Mouse (Mus musculus) C2C12 (cell line): ENCODE results near the gene Slc19a3. TPM values are rescaled to one million over a fixed set of nuclear protein-coding genes. Genes with fewer than 3 reads are reported as not detected.

Experiments
- H3K27me3 ChIP-seq: one replicate; pipeline ENCODE4 v1.6.1; 2011; ENCODE audit not compliant: control insufficient read depth, insufficient read depth, insufficient read length
- H3K36me3 ChIP-seq: one replicate; pipeline ENCODE4 v1.6.1; 2011; ENCODE audit not compliant: control insufficient read depth, insufficient read depth
- H3K4me3 ChIP-seq: one replicate; pipeline ENCODE4 v1.5.1; 2011; ENCODE audit warnings: mild to moderate bottlenecking, control low read depth; ENCODE audit not compliant: poor library complexity, insufficient read depth, severe bottlenecking
- H3K79me2 ChIP-seq: one replicate; pipeline ENCODE4 v1.6.1; 2011; ENCODE audit not compliant: control insufficient read depth, insufficient read depth
- H3K79me3 ChIP-seq: one replicate; pipeline ENCODE4 v1.6.1; 2011; ENCODE audit warnings: low read depth, control low read depth
- H3ac ChIP-seq: one replicate; pipeline ENCODE3; 2011; ENCODE audit warnings: low read depth; ENCODE audit not compliant: control insufficient read depth, insufficient read length
- CEBPB ChIP-seq: IDR thresholded peaks from one replicate; pipeline ENCODE4 v1.6.1; 2011; ENCODE audit warnings: low read depth, mild to moderate bottlenecking, control low read depth, moderate library complexity
- CTCF ChIP-seq: IDR thresholded peaks from one replicate; pipeline ENCODE4 v1.5.1; 2011; ENCODE audit not compliant: control insufficient read depth, insufficient read depth, insufficient read length
- FOSL1 ChIP-seq: IDR thresholded peaks from one replicate; pipeline ENCODE4 v1.8.0; 2011; ENCODE audit warnings: mild to moderate bottlenecking, low read length; ENCODE audit not compliant: poor library complexity, insufficient read depth, severe bottlenecking
- MAX ChIP-seq: IDR thresholded peaks from one replicate; pipeline ENCODE4 v1.6.1; 2011; ENCODE audit warnings: mild to moderate bottlenecking, control low read depth
- MYOD1 ChIP-seq: IDR thresholded peaks from one replicate; pipeline ENCODE4 v1.6.1; 2011; ENCODE audit warnings: low read depth; ENCODE audit not compliant: control insufficient read depth, insufficient read length
- MYOG ChIP-seq: IDR thresholded peaks from one replicate; pipeline ENCODE4 v1.6.1; 2011; ENCODE audit not compliant: control insufficient read depth, insufficient read length; ENCODE audit errors: extremely low read depth
- USF1 ChIP-seq: IDR thresholded peaks from one replicate; pipeline ENCODE4 v1.6.1; 2011; ENCODE audit warnings: low read depth, mild to moderate bottlenecking, control low read depth, moderate library complexity
- polyA plus RNA-seq: library from polyadenylated mRNA; unstranded; fragments of >200 nt; fragmentation: generic; extraction: Trizol; gene quantifications from one replicate; pipeline ENCODE4 v1.2.1, GENCODE M21; 2012; ENCODE audit warnings: missing spikeins

The Slc19a3 gene
- polyA plus RNA-seq, 1 experiment = not detected

DNA sequence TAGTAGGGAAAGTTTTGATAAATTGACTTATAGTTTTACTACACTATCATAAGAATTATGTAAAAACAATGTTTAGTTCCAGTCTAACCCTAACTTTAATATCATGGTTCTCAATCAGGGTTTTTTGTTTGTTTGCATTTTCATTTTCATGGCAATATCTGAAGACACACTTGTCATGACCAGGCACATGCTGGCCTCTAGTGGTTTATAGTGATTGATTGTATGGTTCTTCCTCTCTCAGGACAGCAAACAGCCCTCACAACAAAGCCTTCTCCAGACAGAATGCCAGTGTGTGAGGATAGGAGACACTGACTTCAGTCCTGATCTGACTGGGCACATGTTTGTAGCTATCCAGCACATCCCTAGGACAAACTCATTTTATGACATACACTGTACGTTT lies 65.0 kb downstream of the Slc19a3 start:
- Histone ChIP-seq H3K79me2 (no peaks in the 10 kb centered on the region), H3K36me3 (no peaks in the 10 kb centered on the region), H3K4me3 (no peak overlapping the region), H3ac (no peak overlapping the region), H3K79me3 (no peaks in the 10 kb centered on the region), H3K27me3 (no peaks in the 10 kb centered on the region)
- no peak for TF ChIP-seq MAX
- no peak for TF ChIP-seq FOSL1
- TF ChIP-seq MYOG = no peak
- TF ChIP-seq USF1 = no peak
- TF ChIP-seq CEBPB = no peak
- TF ChIP-seq MYOD1 = no peak
- no peak for TF ChIP-seq CTCF

- Histone ChIP-seq H3K36me3 (no peaks in the 10 kb centered on the region), H3K4me3 (no peak overlapping the region), H3ac (no peak overlapping the region), H3K79me2 (no peaks in the 10 kb centered on the region), H3K27me3 (no peaks in the 10 kb centered on the region), H3K79me3 (no peaks in the 10 kb centered on the region)
- TF ChIP-seq MYOG (no peak), FOSL1 (no peak), CEBPB (no peak), MYOD1 (no peak)
Observed at GRCm38 (mm10) chr1:82972046-82972445, 66.2 kb downstream of the Slc19a3 start.

DNA sequence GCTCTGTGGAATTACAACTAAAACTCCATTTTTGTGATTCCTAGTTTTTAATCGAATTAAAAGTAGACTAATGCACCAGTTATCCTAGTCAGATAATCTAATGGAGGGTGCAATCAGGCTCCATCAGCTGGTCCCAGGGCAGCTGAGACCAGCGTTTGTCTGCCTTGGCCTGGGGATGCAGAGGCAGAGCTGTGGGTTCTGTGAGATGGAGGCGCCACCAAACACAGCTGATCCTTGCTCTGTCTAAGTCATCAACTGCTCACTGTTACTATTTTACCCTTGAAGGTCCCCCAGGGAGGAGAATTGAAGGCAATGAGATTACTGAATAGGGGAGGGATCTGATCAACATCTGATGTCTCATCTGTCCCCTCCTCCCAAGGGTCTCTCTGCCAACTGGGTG lies 71.8 kb downstream of the Slc19a3 start:
- Histone ChIP-seq H3K36me3 (no peaks in the 10 kb centered on the region), H3K27me3 (no peaks in the 10 kb centered on the region), H3K4me3 (no peak overlapping the region), H3K79me2 (no peaks in the 10 kb centered on the region), H3K79me3 (no peaks in the 10 kb centered on the region), H3ac (no peak overlapping the region)
- TF ChIP-seq MAX (no peak), USF1 (no peak), MYOG (no peak)

Other genes with a start within 250 kb of the Slc19a3 start
- 26.9 TPM for gene Agfg1, start 199.0 kb downstream of the Slc19a3 start, polyA plus RNA-seq
- gene A030005L19Rik, start 125.1 kb downstream of the Slc19a3 start, polyA plus RNA-seq = 0.12 TPM
- not detected for gene A030014E15Rik, start 113.5 kb downstream of the Slc19a3 start, polyA plus RNA-seq
- gene Gm6217, start 107.0 kb downstream of the Slc19a3 start, polyA plus RNA-seq = not detected
- gene A030003K21Rik, start 95.1 kb downstream of the Slc19a3 start, polyA plus RNA-seq = not detected
- gene Gm7544, start 82.4 kb downstream of the Slc19a3 start, polyA plus RNA-seq = not detected
- gene Gm47955, start 78.2 kb downstream of the Slc19a3 start, polyA plus RNA-seq = not detected
- not detected for gene Gm47959, start 37.9 kb downstream of the Slc19a3 start, polyA plus RNA-seq
- not detected for gene Krtap28-10, start 4.0 kb upstream of the Slc19a3 start, polyA plus RNA-seq
- not detected for gene Gm47969, start 6.5 kb upstream of the Slc19a3 start, polyA plus RNA-seq
- gene A030005K14Rik, start 20.9 kb upstream of the Slc19a3 start, polyA plus RNA-seq = not detected
- not detected for gene Krtap28-13, start 22.5 kb upstream of the Slc19a3 start, polyA plus RNA-seq
- not detected for gene Ccl20, start 78.3 kb upstream of the Slc19a3 start, polyA plus RNA-seq
- gene Daw1, start 121.3 kb upstream of the Slc19a3 start, polyA plus RNA-seq = not detected